In genomic region chr5:115403436-115404140, GRCm38 (mm10) we compare ENCODE assay signal across 9 mouse cellular contexts. TPM values are rescaled to one million over a fixed set of nuclear protein-coding genes. Genes with fewer than 3 reads are reported as not detected.
DNase-seq lines count a peak whose midpoint lies in the region; ATAC-seq and TF ChIP-seq lines count a peak whose summit lies in the region.
"Had no signal": no experiment of that assay in that cellular context is flagged by ENCODE, and none has a peak within 500 bp of the region (broad histone marks: within the 10 kb centered on the region; RNA-seq: fewer than 3 reads in every experiment).

No protein-coding gene starts in this region.

- H3K9ac ChIP-seq in heart, embryonic 13.5 days, result peak overlapping the region; percentile 53
- H3K9ac ChIP-seq in intestine, embryonic 14.5 days (ENCODE audit: low read length), result no peak overlapping the region
- H3K9ac ChIP-seq in neural tube, embryonic 12.5 days, result peak overlapping the region; percentile 22; the same call in 1 of the 2 replicates

- ATAC-seq in heart, embryonic 13.5 days (ENCODE audit: extremely low read depth, insufficient number of reproducible peaks, low FRiP score, low TSS enrichment), result no peak
- no peak for ATAC-seq in intestine, embryonic 14.5 days (replicated peaks; ENCODE audit: low FRiP score, low TSS enrichment, low read depth)
- ATAC-seq in neural tube, embryonic 12.5 days (ENCODE audit: low FRiP score, low read depth), result peak; percentile 23; the same call in 1 of the 2 replicates
- ATAC-seq in frontal cortex, adult (ENCODE audit: low TSS enrichment), result no peak

- H3K4me1 ChIP-seq in heart, embryonic 13.5 days, result peaks cover 20% of the 10 kb centered on the region
- H3K4me1 ChIP-seq in intestine, embryonic 14.5 days (replicated peaks; ENCODE audit: control insufficient read depth, insufficient read depth, low read length), result peaks cover 5% of the 10 kb centered on the region; the same call in 1 of the 2 replicates
- peaks cover 29% of the 10 kb centered on the region for H3K4me1 ChIP-seq in neural tube, embryonic 12.5 days
- no peaks in the 10 kb centered on the region for H3K4me1 ChIP-seq in thymus, adult 2 months (replicated peaks; ENCODE audit: control insufficient read depth, insufficient read depth, low read length)

- no peak overlapping the region for H3K27ac ChIP-seq in heart, embryonic 13.5 days (replicated peaks)
- no peak overlapping the region for H3K27ac ChIP-seq in intestine, embryonic 14.5 days (ENCODE audit: low read depth)
- H3K27ac ChIP-seq in neural tube, embryonic 12.5 days, result peak overlapping the region; percentile 82
- no peak overlapping the region for H3K27ac ChIP-seq in thymus, adult 2 months (ENCODE audit: control insufficient read depth, insufficient read depth, low read length)

- TF ChIP-seq CTCF in thymus, adult 2 months (IDR thresholded peaks at IDR 0.05; ENCODE audit: borderline replicate concordance, control insufficient read depth, extremely low read depth, insufficient read depth, low read length, poor library complexity), result no peak

- H3K36me3 ChIP-seq in heart, embryonic 13.5 days, result no peaks in the 10 kb centered on the region
- no peaks in the 10 kb centered on the region for H3K36me3 ChIP-seq in intestine, embryonic 14.5 days (ENCODE audit: control insufficient read depth, insufficient read depth, low read length)
- no peaks in the 10 kb centered on the region for H3K36me3 ChIP-seq in neural tube, embryonic 12.5 days
- H3K36me3 ChIP-seq in thymus, adult 2 months (ENCODE audit: control insufficient read depth, insufficient read depth, low read length), result no peaks in the 10 kb centered on the region

- no peaks in the 10 kb centered on the region for H3K9me3 ChIP-seq in heart, embryonic 13.5 days
- no peaks in the 10 kb centered on the region for H3K9me3 ChIP-seq in intestine, embryonic 14.5 days (ENCODE audit: control insufficient read depth, low read length)
- no peaks in the 10 kb centered on the region for H3K9me3 ChIP-seq in neural tube, embryonic 12.5 days

- peak overlapping the region; percentile 42 for H3K4me3 ChIP-seq in heart, embryonic 13.5 days
- H3K4me3 ChIP-seq in intestine, embryonic 14.5 days (ENCODE audit: low read depth, low read length), result no peak overlapping the region
- H3K4me3 ChIP-seq in neural tube, embryonic 12.5 days, result no peak overlapping the region
- no peak overlapping the region for H3K4me3 ChIP-seq in thymus, adult 2 months (ENCODE audit: control insufficient read depth, insufficient read depth, low read length)

- TF ChIP-seq POLR2A in thymus, adult 2 months (IDR thresholded peaks at IDR 0.05; ENCODE audit: control insufficient read depth, extremely low read depth, insufficient read depth, low read length, poor library complexity), result no peak

- H3K4me2 ChIP-seq in heart, embryonic 13.5 days, result peak overlapping the region; percentile 70
- H3K4me2 ChIP-seq in intestine, embryonic 14.5 days (ENCODE audit: low read length), result peak overlapping the region; percentile 48
- H3K4me2 ChIP-seq in neural tube, embryonic 12.5 days (replicated peaks), result peak overlapping the region; percentile 53

- DNase-seq in heart, adult 11 months, result no peak
- DNase-seq in embryo, embryonic 10.5 days (ENCODE audit: low spot score), result peak; percentile 52
- peak; percentile 58 for DNase-seq in intestine, embryonic 14.5 days (ENCODE audit: low spot score)
- no peak for DNase-seq in thymus, adult 2 months
- no peak for DNase-seq in layer of hippocampus, postnatal 14 days (ENCODE audit: low spot score in 2 of 2)

- H3K27me3 ChIP-seq in heart, embryonic 13.5 days (replicated peaks), result peaks cover 29% of the 10 kb centered on the region
- H3K27me3 ChIP-seq in intestine, embryonic 14.5 days (replicated peaks; ENCODE audit: control insufficient read depth, insufficient read depth, low read length), result no peaks in the 10 kb centered on the region
- no peaks in the 10 kb centered on the region for H3K27me3 ChIP-seq in neural tube, embryonic 12.5 days (replicated peaks)
- peaks cover 6% of the 10 kb centered on the region; the same call in 1 of the 2 replicates for H3K27me3 ChIP-seq in thymus, adult 2 months (ENCODE audit: control insufficient read depth, insufficient read depth, low read length)

- 22% methylated on average over 17 of the region's 17 CpGs for WGBS in heart, embryonic 13.5 days
- WGBS in intestine, embryonic 14.5 days, result 25% methylated on average over 17 of the region's 17 CpGs
- WGBS in neural tube, embryonic 12.5 days, result 14% methylated on average over 14 of the region's 17 CpGs
- 54% methylated on average over 17 of the region's 17 CpGs for WGBS in thymus, adult 2 months

RNA-seq across cellular contexts. Expression of gene Msi1, which starts 25.8 kb away (rescaled TPM):
- 3.7 and 4.1 TPM in 2 replicates for polyA plus RNA-seq in heart, embryonic 13.5 days (2015; fragmentation: Nextera tagmentation; extraction: Ambion mirVana)
- 16.0 and 16.5 TPM in 2 replicates for polyA plus RNA-seq in intestine, embryonic 14.5 days (2014; fragmentation: Nextera tagmentation; extraction: Ambion mirVana)
- polyA plus RNA-seq in neural tube, embryonic 12.5 days (2016; fragmentation: Nextera tagmentation; extraction: Ambion mirVana), result 122 and 129 TPM in 2 replicates
- 6.1 and 6.6 TPM in 2 replicates for polyA plus RNA-seq in thymus, adult 2 months (2012; rRNA removed)
- 10 to 100 TPM; 70.6 to 71.8 TPM for total RNA-seq in layer of hippocampus, postnatal 14 days (2021)
- total RNA-seq: liver, adult 2 months had no signal

RNA-seq across cellular contexts. Expression of gene Cox6a1, which starts 54.8 kb away (rescaled TPM):
- 1,395 and 1,520 TPM in 2 replicates for polyA plus RNA-seq in heart, embryonic 13.5 days (2015; fragmentation: Nextera tagmentation; extraction: Ambion mirVana)
- polyA plus RNA-seq in intestine, embryonic 14.5 days (2014; fragmentation: Nextera tagmentation; extraction: Ambion mirVana), result 1,031 and 1,178 TPM in 2 replicates
- 884 and 947 TPM in 2 replicates for polyA plus RNA-seq in neural tube, embryonic 12.5 days (2016; fragmentation: Nextera tagmentation; extraction: Ambion mirVana)
- 2,836 and 2,976 TPM in 2 replicates for polyA plus RNA-seq in thymus, adult 2 months (2012; rRNA removed)
- 100 to 1,000 TPM; 865 to 866 TPM for total RNA-seq in layer of hippocampus, postnatal 14 days (2021)

Comparison
In these comparisons a context has a peak if more than half of its experiments do, and no peak if none do; other contexts are left out.
1. DNase-seq: peak in embryo, embryonic 10.5 days (single experiment) and intestine, embryonic 14.5 days (single experiment); none in heart, adult 11 months (single experiment), thymus, adult 2 months (single experiment) and layer of hippocampus, postnatal 14 days (0 of 2).
2. Peak in every context shown above with its lines, with median percentiles within 50 percentile points of each other: H3K4me2 ChIP-seq.